Mouse (Mus musculus): ENCODE results near the gene Slc17a7. TPM values are rescaled to one million over a fixed set of nuclear protein-coding genes. Genes with fewer than 3 reads are reported as not detected.

Slc17a7 gene
- total RNA-seq, 2 experiments from 2014 or later = 6.1 to 6.7 TPM

DNA sequence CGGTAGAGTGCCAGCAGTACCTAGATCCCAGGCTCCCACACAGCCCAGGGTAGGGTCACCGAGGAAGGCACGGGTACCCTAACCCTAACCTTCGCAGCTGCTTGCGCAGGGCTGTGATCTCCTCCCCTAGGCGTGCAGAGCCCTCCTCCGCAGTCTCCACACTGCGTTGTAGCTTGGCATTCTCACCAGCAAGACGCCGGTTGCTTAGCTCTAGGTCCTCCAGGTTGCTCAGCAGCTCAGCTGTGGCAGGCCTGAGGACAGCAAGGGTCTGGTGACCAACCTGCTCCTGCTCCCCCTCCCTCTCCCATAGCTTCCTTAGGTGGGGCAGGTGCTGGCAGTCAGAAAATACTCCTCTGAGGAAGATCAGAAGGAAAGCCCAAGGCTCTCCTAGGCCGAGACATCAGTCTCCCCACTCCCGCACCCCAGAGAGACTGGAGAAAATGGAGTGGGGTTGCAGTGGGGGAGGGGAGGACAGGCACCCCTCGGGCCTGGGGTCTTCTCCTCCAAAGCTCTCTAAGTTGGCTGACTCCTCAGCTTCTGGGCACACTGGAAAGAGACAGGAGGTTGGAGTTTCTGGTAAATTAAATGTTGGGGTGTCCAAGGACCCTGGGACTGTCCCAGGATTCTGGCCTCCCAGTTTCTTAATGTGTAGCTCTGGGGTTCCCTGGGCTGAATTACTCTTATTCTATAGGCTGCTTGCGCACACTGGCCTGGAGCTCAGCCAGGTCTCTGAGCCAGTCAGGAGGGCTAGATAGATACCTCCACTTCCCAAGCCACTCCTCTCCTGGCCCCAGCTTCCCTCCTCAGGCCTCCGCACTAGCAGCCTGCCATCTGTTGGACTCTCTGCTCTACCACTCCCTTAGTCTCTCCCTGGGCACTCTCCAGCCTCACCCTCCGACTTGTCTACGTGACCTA is 30.4 kb downstream of the Slc17a7 start:
- intact Hi-C loops (cut with DNase I) = no loop called here

DNA sequence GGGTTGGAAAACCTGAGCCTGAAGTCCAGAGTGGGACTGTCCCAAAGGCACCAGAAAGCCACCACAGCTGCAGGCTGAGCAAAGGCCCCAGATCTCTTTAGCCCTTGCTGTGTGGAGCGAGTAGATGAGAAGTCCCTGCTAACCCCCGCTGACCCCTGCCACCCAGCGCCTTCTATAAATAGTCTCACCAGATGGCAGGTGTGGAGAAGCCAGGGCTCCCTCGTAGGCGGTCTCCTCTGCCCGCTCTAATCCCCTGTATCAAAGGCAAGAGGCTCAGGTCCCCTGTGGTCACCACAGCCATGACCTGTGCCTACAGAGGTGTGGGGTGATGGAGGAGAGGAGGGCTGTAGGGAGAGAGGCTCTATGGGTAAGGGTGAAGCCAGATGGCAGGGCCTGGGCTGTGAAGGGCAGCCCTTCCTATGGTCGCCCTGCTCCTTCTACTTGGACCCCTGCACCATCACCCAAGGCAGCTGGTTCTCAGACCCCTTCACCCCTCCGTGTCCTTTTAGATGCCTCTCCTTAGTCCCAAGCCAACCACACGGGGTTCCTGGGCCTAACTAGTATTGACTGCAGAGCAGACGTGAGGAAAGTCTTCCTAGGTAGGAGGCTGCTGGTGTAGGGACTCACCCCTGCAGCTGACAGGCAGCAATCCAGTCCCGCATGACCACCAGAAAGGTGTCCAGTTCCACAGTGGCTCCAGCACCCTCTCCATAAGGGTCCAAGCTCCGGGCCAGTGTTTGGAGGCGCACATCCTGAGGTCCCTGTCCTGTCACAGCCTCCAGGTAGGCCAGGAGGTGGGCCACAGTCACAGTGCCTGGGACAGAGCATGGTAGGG is 31.8 kb downstream of the Slc17a7 start:
- intact Hi-C loops (cut with DNase I) = no loop called here
- peak; percentile 24 to 39 for DNase-seq

More for the DNA sequence above, 30.4 kb downstream of the Slc17a7 start:
- no peak for DNase-seq

DNA sequence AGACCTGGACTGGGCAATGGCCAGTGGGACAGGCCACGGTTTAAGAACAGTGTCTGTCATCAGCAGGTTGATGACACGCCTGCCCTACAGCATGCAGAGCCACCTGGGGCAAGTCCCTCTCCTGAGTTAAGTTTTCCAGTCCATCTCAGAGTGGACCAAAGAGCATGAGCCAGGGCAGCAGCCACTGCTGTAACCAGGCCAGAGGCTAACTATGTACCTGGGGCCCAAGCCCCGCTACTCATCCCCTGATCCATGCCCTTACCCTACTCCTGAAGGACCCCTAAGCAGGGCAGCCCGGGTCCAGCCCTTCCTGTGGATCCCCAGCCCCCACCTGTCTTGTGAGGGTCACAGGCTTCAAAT is 32.4 kb downstream of the Slc17a7 start:
- DNase-seq = no peak
- intact Hi-C loops (cut with DNase I) = no loop called here

DNA sequence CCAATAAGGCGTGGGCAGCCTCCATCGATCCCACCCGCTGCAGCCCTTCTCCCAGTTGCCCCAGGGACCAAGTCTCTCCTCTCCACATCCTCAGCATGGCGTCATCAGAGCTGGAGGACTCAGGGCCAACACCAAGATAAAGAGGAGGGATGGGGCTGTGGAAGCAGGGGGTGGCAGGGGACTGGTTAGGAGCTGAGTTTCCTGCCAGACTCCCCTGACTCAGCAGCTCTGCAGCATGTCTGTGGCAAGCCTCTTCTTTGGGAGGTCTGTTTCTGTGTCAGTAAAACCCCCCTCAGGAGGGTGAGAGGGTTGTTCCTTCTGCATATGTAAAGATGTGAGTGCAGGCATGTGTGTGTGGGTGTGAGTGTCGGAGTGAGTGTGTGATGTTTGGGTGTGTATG is 33.2 kb downstream of the Slc17a7 start:
- intact Hi-C loops (cut with DNase I) = no loop called here
- no peak for DNase-seq

DNA sequence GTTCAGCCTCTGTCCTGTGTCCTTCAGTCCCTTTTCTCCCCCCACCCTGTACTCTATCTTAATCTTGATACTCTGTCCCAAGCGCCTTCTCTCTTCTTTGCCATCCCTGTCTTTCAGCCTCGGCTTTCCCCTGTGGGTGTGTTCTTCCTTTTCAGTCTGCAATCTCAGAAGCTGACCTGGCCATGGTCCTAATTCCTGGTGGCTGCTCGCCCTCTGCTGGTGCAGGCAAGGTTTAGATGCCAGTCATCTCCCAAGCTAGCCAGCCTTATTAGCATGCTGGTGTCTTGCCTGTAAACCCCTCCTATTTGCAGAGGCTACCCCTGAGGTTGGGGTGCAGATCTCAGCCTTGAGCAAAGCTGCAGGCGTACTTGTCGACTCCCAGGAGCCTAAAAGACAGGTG is 34.7 kb downstream of the Slc17a7 start:
- intact Hi-C loops (cut with DNase I) = loop anchor here (1.0 to 2.0 kb wide), 2 partner anchors 36 to 120 kb away; no protein-coding TSS in a partner anchor
- DNase-seq = peak; percentile 84 to 87

DNA sequence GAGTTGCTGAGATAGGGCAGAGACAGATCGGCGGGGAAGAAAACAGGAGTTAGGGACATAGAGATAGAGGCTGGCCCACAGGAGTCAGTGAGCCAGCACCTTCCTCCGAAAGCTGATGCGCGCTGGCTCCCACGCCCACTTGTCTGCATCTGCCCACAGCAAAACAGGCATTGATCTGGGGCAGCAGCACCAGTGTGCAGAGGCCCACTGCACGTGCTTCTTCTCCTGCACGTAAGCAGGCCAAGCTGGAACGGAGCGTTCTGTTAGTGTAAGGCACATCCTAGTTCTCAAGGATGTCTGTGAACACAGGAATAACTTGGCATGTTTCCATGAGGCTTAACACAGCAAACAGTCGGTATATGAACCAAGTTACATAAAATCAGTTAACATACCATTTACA is 35.2 kb downstream of the Slc17a7 start:
- intact Hi-C loops (cut with DNase I) = loop anchor here (1.0 to 2.0 kb wide), 2 partner anchors 37 to 120 kb away; no protein-coding TSS in a partner anchor
- no peak for DNase-seq

DNA sequence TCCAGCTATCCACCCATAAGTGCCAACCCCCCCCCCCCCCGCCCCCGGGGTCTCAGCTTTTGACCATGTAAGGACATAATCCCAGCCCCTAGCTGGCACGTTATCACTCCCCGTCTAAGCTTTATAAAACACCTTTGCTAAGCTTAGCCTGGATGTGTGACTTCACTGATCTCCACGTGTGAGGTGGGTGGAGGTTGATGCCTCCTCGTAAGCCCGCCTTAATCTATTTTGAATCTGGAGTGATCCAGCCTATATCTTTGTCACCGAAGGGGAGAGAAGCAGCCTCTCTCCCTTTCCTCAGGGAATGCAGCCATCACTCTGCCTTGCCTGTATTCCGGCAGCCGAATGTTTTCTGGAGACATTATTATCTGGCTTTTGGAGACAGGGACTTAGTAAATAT is 38.9 kb downstream of the Slc17a7 start:
- no peak for DNase-seq
- intact Hi-C loops (cut with DNase I) = no loop called here

DNA sequence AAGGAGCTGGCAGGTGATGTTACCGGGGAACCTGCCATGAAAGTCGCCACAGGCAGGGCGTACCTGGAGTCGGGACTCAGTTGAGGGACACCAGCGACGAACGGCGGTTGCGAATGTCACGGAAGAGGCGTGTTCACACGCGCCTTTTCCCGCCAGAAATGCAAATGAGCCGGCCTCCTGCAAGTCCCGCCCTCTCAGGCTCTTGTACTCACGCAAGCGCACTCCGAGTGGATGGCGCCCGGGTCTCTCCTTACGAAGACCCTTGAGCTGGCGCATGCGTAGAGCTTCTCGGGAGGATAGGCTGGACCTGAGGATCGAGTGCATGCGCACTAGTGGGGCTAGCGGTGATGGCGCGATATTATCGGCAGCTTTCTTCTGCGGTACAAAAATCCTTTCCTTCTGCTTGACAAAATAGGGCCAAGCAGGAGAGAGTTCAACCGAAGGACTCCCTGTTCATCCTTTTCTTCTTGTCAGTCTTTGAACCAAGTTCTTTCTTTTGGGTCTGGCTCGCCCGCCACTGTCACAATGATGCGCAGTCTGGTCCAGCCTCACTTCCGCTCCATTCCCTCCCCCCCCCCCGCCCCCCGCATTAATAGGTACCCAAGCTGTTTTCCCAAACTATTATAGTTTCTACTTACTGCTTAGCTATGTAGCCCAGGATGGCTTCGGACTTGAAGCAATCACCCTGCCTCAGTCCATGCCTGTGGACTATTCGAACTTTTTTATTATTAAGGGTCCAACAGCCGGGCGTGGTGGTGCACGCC is 40.8 kb downstream of the Slc17a7 start, which contains the start of gene Ccdc155:
Gene Ccdc155 (minus strand): TSS at position 513 of the 764 bp plus-strand sequence.
- intact Hi-C loops (cut with DNase I) = no loop called here
- peak; percentile 87 to 89 for DNase-seq

DNA sequence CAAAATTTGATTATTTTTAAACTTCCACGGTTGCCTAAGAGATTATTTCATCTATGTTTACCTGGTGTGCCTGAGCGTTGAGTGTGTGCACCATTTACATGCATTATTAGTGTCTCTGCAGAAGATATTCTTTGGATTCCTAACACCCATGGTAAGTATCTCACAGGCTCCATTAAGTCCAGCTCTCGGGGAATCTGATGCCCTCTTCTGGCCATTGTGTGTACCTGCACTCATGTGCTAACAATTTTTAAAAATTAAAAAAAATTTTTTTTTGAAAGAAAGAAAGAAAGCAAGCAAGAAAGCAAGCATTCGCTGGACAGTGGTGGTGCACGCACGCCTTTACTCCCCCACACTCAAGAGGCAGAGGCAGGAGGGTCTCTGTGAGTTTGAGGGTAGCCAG is 44.5 kb downstream of the Slc17a7 start:
- DNase-seq = no peak
- intact Hi-C loops (cut with DNase I) = no loop called here

DNA sequence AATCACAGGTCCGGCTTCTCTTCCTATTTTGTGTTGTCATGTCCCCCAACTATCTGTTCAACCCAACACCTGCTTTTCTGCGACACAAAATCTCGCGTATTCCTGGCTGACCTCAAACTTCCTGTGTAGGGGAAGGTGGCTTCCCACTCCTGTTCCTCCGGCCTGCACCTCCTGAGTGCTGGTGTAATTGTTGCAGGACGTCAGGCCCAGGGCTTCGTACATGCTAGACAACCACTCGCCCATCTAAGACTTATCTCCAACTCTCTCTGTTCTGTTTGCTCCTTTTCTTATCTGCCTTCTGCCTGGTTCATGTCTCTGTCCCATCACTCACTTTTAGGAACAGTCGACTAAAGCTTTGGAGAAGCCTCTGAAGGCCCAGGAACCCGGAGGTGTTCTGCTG is 47.3 kb downstream of the Slc17a7 start:
- no peak for DNase-seq
- intact Hi-C loops (cut with DNase I) = no loop called here

DNA sequence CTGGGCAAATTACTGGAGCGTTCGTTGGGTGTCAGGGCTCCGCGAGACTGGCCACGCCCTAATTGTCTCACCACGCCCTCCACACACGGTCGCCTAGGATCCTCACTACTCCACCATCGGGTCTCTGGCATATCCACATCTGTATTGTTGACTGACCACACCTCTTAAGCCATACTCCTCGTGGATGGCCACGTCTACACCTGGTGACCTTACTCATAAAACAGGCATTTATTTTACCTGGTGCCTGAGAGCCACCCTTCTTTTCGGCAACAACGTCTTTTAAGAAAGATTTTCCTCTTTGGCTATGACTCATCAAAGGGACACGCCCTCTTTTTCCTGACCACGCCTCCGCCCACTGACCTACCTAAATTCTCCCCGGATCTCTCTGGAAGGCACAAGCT is 48.1 kb downstream of the Slc17a7 start, which contains the start of gene Dkkl1:
Gene Dkkl1 (minus strand): TSS at position 297 of the 401 bp plus-strand sequence.
- no peak for DNase-seq
- intact Hi-C loops (cut with DNase I) = no loop called here

DNA sequence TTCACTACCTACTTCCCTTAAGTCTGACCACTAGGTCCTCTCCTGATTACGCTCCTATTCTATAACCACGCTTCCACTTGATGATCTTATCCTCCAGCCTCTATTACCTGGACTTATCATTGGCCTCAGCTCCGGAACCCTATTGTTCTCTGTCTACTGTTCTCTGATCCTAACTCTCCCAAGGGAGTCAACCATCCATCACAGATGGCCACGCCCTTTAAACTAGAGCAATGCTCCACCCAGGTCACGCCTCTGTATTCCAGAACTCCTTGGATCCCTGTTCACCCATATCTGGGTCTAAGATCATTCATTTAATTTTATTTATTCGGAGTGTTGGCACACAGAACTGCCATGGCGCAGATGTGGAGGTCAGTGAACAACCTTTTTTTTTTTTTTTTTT is 48.6 kb downstream of the Slc17a7 start:
- no peak for DNase-seq
- intact Hi-C loops (cut with DNase I) = no loop called here

DNA sequence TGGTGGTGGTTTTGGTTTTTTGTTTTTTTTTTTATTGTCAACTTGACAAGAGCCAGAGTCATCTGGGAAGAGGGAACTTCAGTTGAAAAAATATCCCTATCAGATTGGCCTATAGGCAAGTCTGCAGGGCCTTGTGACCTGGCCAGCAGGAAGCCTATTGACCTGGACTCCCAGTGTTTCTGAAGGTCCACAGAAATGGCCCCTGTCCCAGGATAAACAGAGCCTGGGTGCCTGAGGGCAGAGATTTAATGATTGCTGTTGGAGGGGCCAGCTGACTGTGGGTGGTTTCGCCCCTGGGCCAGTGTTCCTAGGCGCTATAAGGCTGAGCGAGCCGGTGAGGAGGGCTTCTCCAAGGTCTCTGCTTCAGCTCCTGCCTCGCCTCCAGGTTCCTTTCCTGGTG is 50.0 kb downstream of the Slc17a7 start:
- no peak for DNase-seq

DNA sequence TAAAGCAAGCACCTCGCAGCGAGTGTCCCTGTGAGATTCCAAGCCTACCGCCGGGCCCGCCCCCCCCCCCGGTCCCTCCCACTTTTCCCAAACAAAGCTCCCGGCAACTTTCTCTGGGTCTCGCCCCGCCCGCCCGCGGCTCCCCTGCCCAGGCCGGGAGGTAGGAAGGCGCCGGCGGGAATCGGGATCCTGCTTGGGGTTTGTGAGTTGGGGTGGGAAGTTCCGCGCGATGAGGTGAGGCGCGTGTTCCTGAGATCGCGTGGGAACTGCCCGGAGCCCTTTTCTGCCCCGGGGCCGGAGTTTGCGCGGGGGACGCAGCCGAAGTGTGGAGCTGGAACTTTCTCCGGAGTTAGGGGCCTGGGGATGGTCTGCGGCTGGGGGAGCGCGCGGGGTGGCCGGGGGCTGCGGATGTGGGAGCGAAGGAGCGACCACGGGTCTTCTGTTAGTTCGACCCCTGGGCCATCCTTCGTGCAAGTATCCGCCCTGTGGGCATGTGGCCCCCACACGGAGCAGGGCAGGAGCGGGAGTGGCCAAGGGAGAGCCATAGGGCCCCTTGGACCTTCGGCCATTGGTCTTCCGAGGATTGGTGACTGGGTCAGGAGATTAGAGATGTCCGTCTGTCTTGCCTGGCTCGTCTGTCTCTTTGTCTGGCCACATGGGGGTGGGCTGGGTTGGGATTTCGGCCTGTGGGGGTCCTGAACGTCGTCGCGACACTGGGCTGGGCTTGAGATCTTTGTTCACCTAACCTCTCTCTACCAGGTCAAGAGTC is 52.1 kb downstream of the Slc17a7 start, which contains the start of gene Tead2:
Gene Tead2 (plus strand): TSS at position 81 of the 769 bp plus-strand sequence.
- intact Hi-C loops (cut with DNase I) = no loop called here
- DNase-seq = peak; percentile 60 to 67

More for the DNA sequence above, 50.0 kb downstream of the Slc17a7 start:
- intact Hi-C loops (cut with DNase I) = no loop called here

DNA sequence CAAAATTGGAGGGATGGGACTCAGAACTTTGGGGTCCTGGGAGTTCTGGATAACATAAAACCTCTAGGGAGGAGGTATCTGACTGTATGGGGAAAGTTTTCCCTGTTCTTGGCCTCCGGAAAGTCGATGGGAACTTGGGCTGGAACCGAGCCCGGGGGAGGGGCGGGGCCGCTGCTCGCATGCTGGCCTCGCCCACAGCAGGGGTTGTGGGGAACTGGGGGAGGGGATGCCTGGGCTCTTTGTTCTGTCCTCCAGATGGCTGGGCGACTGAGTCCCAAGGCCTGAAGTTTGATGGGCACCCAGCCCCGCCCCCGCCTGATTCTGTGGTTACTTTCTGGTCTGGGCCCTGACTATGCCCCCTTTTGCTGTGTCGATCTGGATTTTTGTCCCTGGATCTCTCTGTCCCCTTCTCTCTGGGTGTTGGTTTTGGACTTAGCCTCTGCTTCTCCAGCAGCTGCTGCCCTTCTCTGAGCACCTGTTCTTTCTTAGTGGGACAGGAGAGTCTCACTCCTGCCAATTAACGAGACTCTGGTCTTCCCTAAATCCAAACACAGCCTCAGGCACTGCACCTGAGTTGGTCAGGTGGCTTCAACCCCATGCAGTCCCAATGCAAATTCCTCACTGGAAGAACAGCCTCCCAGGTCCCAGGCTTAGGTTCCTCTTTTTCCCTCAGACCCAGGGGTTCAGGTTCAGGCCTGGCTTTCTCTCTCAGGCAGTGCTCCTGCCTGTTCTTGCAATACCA is 52.9 kb downstream of the Slc17a7 start:
- intact Hi-C loops (cut with DNase I) = no loop called here
- peak; percentile 74 to 78 for DNase-seq

DNA sequence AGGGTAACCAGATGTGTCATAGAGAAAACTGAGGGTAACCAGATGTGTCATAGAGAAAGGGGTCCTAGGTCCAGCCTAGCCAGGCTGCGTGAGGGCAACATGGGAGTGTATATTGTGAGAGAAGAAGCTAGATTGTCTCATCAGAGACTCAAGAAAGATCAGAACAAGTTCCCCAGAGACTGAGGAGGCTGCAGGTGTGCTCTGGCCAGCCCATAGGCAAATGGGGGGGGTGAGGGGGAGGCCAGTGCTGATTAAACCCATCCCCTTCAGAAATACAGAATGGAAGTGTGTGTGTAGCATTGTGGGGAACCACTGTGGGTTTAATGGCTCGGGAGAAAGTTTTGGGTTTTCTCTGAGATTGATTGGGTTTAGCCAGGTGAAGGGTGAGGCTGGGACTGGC is 57.9 kb downstream of the Slc17a7 start:
- intact Hi-C loops (cut with DNase I) = no loop called here
- no peak for DNase-seq

DNA sequence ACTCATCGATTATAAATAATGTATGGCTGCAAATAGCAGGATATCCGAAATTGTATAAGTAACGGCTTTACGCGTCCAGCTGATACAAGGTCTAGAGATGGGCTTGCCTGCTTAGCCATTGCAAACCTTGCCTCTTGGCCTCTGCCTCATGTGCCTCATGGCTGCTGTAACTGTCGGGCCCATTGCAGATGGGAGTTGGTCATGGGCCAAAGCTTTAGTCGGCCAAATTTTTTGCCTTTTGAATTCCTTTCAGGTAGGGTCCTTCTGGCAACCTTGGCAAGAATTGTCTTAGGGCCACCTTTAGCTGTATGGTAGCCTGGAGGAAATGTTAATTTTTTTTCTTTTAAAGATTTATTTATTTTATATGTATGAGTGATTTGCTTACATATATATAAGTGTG is 61.1 kb downstream of the Slc17a7 start:
- intact Hi-C loops (cut with DNase I) = no loop called here
- no peak for DNase-seq

Data from heart, postnatal 10 days (tissue).